Mouse (Mus musculus) adrenal gland, postnatal 25 days (tissue): ENCODE measurements around the gene Ascc2. TPM values are rescaled to one million over a fixed set of nuclear protein-coding genes. Genes with fewer than 3 reads are reported as not detected.
"Not testable (repeated sequence)": the region's sequence is repeated elsewhere in the genome, so short reads cannot be mapped to it uniquely, and the experiment has no call there.

Source experiments
- DNase-seq: peaks from one replicate; pipeline ENCODE4 v3.0.0; 2021; ENCODE audit warnings: mixed read lengths
- total RNA-seq: library from RNA; stranded (reverse); gene quantifications from 2 replicates; pipeline ENCODE4 v1.2.3, GENCODE M21; 2021

Gene Ascc2
- total RNA-seq, 1 experiment from 2014 or later, result 47.8 TPM

DNA sequence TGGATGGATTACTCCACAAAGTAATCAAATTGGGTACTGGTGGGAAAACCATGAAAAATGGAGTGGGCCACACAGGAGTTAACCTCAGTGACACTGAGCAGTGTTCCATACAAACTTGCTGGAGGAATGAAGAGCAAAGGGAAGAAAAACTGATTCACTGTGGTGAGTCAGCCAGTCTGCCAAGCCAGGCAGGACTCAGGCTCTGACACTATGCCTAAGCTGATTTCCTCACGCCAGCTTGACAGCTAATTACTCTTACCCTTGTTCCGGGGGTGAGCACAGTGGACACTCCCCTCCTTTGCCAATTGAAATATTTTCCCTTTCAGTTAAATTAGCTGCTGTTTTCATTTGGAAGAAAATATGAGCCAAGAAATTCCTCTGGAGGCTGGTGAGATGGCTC is 4.1 kb upstream of the Ascc2 start:
- DNase-seq, result peak; percentile 25

DNA sequence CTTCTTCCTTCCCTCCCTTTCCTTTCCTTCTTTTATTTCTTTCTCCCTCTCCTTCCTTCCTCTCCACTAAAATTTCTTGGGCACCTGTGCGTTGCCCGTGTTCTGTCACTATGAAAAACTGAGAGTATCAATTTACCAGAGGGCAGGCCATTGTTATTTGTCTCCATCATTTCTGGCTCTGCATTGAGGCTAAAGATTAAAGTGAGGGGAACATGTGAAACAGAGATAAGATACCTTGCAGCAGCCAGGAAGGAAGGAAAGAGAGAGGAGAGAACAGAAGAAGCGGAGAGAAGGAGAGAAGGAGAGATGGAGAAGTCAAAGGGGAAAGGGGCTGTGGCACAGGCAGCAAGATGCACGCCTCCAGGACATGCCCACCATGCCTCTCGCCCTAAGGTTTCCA is 3.2 kb upstream of the Ascc2 start:
- no peak for DNase-seq

DNA sequence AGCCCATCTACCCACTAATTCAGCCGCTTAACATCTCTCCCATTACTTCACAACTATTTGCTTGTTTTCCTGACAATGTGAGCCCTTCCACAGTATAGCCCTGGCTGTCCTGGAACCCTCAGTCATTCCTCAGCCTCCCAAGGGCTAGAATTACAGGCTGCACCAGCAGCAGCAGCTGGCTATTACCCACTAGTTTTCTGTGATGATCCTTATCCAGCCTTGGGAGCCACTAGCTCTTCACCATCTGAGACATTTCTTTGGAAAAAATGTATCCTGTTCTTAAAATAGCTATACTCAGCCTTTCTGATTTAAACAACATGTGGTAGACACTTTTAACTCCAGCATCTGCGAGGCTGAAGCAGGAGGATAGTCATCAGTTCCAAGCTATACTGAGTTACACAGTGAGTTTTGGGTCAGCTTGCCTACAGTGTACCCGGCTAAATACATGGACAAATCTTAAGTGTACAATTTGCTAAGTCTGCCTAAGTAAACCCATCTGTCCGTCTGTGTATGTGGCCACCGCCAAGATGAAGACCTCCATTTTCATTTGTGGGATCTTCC is 685 bp upstream of the Ascc2 start:
- DNase-seq, result no peak

DNA sequence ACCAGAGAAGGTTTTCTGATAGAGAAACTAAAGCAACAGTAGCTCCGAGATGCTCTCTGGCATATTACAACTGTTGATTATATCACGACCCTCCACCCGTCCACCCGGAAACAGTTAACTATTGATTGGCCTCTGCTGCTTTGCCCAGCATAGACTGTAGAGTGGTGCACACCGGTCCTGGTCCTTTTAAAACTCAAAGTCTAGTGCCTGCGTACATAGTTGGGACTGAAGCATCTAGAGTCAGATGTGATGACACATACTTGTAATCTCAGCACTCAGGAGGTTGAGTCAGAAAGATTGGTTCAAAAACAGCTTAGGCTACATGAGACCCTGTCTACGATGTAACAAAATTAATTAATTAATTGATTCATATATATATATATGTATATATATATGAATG is 714 bp downstream of the Ascc2 start:
- no peak for DNase-seq

DNA sequence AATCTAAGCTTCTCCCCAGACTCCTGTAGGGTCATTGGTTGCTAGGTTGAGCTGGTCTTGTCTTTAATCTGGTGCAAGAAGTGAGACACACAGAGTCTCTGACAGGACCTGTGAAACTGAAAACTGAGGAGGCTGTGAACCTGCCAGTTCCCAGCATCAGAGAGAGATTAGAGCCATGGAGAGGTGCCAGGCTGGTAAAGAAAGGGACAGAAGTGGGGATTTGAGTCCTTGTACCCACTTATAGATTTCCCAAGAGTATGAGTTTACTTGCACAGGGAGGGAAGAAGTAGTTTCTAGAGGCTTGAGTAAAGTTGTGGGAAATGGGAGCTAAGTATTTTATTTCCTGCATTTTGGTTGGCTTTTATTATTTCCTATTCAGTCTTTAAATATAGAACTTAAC is 3.6 kb downstream of the Ascc2 start:
- no peak for DNase-seq

DNA sequence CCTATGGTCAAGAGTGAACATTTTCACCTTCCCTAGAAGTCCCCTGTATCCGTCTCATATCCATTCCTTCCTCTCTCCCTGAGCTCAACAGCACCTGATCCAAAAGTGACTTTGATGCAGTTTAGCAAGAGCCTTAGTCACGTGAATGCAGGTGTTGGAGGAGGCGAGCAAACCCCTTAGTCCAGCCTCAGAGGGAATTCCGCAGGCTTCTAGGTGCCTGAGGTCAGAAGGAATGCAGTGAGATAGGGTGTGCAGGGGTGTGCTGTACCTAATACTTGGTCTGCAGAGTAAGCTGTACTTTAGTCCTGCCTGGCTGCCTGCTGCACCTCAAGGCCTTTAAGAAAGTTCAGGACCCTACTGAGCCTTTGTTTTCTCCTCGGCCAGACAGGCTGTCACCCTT is 6.2 kb downstream of the Ascc2 start:
- DNase-seq, result no peak

DNA sequence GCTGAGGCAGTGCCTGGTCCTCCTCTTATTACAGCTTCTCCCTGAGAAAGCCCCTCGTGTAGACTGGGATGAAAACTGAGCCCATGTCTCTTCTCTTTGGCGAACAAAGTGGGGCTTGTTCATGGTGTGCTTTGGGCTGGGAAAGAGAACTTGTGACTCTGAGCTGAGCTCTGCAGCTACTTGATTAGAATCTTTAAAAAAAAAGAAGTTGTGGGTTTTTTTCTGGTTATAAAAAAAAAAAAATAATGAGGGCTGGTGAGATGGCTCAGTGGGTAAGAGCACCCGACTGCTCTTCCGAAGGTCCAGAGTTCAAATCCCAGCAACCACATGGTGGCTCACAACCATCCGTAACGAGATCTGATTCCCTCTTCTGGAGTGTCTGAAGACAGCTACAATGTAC is 7.6 kb downstream of the Ascc2 start:
- DNase-seq, result not testable (repeated sequence)

DNA sequence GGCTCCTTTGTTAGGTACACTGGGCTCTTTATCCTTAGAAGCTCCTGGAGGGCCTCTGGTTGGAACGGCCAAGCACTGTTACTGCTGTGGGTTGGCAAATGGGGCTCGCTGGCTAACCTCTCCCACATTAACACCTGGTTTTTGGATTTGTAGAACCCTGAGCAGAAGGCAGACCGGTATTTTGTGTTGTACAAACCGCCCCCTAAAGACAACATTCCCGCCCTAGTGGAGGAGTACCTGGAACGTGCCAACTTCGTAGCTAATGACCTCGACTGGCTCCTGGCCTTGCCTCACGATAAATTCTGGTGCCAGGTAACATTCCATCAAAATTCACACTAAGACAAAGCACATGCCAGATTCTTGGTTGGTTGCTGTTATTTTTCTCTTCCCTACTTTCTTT is 8.9 kb downstream of the Ascc2 start:
- no peak for DNase-seq

DNA sequence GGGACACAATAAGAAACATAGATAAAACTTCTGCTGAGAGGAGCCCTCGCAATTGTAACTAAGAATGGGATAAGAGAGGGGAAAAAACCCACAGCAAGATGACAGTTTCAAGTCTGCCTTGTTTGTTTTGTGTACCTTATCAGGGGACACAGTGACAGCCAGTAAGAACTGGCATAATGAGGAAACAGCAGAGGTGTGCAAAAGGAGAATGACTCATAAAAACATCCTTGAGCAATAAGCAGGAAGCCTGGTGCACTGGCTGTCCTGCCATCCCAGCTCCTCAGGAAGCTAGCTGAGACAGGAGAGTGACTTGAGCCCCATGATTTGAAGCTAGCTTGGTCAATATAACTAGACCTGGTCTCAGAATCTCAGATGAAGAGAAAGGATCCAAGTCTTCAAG is 22.3 kb downstream of the Ascc2 start:
- no peak for DNase-seq

DNA sequence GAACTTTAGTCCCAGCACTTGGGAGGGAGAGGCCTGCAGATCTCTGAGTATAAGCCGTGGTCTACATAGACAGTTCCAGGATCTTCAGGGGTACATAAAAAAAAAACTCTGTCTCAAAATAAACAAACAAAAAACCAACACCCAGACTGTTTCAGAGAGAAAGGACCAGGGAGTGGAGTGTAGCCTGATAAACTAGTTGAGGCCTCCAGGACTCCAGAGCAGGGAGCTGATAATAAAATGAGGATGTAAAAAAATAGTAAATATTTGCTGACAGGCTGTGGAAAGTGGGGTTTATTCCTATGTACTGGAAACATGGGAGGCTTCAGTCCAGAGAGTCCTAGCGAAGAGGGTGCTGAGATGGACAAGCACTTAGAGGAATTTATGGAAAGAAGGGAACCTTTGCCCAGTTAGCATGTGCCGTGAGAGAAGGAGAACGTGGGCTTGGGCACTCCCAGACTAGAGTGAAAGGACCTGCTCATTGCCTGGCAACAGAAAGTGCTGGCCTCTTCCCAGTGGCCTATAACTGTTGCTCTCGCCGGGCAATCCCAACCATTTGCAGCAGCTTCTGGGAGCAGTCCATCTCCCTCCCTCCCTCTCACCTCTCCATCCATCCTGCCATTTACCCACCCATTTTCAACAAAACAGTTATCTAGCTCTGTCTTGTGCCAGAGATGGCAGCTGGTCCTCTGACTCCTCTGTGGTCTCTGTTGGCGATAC is 22.9 kb downstream of the Ascc2 start:
- DNase-seq, result no peak

DNA sequence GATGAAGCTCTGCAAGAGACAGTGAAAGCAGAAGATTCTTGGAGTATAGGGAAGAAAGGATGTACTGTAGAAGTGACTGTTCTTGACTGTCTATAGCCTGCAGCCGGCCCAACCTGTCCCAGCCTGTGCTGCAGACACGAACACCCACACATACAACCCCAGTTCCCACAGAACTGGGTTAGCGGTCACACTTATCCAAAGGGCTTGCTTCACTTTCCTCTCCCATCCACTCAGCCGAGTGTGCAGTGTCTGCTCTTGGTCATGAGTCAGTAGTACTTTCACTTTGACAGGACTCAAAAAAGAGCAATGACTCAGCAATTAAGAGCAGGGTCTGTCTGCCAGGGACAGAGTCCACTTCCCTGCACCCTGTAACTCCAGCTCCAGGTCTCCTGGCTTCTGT is 23.8 kb downstream of the Ascc2 start:
- no peak for DNase-seq

DNA sequence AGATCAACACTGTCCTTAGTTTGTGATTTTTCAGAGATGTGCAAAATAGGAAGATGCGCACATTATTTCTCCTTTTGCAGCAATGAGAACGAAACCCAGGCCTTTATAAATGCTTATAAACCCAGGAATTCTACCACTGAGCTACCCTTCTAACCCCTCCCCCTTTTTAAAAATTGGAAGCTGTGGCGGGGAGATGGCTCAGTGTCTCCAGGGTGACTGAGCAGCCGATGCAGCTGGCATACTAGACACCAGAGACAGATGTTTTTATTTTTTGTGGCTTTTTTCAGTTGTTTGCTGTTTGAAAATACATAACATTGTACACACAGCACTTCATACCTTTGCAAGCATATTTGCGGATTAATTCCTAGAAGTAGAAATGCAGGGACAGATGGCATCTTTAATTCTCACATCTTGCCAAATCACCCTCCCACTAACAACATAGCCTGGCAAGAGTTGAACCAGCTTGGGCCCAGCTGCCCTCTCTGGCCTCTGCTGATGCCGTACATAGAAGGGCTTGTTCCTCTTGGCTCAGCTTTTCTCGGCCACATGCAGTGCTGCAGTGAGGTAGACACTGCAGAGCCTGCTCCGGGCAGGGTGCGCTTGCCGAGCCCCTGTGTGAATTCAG is 24.4 kb downstream of the Ascc2 start:
- DNase-seq, result no peak

DNA sequence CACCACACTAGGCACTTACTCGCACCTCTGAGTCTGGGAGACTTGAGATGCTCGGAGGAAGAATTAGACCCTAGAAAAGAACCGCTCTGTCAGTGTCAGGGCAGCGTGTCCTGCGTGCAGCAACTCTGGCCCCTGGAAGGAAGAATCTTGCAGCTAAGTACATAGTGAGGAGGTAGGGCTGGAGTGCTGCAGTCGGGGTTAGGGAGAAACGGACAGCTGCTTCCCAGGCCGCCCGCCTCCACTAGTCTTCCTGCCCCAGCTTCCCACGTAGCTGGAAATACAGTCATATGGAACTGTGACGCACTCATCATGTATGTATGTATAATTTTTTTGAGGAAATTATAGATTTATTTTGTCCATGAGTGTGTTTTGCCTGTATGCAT is 24.9 kb downstream of the Ascc2 start:
- no peak for DNase-seq

DNA sequence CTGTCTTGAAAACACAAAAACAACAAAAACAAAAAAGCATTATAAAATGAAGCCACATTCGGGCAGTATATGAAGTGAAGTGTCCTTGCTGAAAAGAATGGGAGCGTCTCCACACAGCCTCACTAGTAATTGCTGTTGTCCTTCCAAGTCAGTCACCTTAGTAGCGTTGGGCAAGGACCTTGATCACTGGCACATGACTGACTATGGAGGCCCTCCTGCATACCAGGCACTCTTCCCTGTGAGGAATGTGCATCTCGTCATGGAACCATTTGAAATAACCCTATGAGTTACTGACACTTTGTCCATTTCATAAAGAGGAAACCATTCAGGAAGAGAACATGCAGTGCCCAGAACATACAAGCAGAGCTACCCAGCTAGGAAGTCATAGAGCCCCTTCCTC is 34.2 kb downstream of the Ascc2 start:
- no peak for DNase-seq

DNA sequence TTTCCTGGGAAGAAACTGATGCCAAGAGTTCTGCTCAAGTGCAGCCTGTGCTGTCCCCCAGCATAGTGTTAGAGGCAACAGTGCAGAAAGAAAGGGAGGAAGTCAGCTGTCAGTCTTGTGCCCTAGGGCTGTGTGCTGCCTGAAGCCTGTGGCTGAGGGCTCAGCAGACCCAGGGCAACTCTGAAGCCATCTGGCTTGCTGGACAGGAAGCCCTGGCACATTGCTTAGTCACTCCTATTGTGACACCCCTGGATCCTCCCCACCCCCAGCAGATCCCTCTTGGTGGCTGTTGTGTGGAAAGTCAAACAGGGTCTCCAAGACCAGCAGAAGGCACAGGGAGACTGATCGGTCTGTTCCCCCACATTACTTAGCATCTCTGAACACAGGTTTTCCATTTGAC is 37.0 kb downstream of the Ascc2 start:
- no peak for DNase-seq

DNA sequence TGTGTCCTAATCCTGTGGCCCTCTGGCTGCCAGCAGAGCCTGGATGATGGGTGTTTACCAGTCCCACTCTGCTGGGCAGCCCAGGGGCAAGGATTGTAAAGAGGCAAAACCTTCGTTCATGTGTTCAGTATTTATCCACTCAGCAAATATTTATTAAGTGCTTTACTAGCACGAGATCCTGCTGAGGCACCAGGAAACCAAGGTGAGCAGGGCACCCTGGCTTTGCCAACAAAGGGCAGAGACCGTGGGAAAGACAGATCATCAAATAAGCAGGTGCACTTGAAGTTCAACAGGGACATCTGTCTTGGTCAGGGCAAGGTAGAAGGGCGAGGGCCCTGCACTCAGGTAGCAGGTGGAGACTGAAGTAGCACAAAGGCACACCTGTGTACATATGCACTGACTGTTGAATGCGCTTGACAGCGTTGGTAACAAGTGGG is 37.6 kb downstream of the Ascc2 start:
- DNase-seq, result no peak

DNA sequence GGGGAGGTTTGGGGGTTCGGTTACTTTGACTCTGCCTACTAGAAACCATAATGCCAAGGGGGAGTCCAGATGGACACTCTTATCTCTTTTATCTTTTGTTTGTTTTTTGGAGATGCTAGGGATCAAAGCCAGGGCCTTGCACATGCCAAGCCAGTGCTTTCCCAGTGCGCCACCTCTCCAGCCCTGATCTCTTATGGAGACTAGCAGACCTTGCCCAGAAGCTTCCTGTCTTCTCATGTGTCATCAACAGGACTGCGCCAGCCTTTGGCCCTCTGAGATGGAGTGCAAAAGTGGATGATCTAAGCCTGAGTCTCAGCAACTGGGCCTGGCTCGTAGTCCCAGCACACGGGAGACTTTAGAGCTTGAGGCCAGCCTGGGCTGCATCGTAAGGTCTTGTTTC is 38.1 kb downstream of the Ascc2 start:
- no peak for DNase-seq

DNA sequence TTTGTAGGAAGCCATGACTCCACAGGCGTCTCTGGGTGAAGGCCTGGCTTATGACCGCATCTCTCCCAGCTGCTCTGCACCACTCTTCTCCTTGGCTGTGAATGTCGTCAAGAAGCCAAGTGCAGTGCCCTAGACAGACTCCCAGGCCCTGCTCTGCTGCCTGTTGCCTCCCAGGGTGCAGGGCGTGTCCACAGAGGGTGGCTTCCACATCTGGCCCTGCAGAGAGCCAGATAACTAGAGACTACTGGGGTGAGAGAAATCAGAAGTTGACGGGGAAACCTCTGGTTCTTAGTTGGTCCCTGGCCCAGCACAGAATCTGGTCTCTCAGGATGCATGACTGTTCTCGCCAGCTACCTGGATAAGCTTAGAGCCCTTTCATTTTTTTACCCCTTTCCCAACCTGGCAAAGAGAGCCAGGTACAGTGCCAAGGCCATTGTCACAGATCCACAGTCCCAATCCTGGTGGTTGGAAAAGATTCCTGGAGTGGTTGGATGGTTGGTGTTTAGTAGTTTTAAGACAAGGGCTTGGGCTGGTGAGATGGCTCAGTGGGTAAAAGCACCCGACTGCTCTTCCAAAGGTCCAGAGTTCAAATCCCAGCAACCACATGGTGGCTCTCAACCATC is 39.8 kb downstream of the Ascc2 start:
- no peak for DNase-seq

DNA sequence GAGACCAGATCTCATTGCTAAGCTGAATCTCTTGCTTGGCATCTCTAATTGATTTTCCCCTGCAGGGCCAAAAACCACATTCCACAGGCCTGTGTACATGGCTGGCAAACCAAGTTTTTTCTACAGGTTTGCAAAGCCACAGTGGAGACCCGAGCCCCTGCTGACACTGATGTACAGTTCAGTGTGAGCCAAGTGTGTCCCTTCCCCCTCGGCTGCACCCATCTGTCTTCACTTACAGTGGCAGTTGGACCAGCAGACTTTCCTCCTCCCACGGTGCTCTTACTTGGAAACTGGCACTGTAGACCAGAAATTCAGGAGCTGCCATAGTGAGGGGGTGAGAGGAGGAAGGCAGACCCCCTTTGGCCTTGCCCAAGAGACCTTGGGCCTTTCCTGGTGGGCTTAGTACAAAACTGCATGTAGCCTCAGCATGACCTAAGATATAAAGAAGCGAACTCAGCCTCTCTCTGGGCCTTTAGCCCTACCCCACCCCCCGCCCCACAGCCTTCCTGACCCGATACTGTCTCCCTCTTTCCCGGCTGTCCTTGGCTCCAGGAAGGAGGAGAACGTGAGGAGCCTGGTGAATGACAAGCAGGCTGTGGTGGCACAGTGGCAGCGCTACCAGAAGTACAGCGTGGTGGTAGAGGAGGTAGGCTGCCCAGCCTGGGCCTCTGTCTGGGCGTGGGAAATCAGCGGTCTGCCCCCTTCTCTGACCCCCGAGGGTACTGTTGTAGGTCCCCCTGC is 41.3 kb downstream of the Ascc2 start:
- DNase-seq, result no peak

DNA sequence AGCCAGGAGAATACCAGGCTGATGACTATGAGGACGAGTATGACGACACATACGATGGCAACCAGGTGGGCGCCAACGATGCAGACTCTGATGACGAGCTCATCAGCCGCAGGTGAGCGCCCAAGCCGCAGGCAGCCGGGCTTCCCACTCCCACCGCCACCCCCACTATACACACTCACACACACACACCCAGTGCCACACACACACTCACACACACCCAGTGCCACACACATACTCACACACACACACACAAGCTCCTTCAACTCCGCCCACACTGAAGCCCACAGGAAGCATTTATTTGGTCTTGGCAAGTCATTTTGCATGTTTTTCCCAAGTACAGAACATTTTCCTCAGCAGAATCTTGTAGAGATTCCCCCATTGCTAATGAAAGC is 41.9 kb downstream of the Ascc2 start:
- no peak for DNase-seq

DNA sequence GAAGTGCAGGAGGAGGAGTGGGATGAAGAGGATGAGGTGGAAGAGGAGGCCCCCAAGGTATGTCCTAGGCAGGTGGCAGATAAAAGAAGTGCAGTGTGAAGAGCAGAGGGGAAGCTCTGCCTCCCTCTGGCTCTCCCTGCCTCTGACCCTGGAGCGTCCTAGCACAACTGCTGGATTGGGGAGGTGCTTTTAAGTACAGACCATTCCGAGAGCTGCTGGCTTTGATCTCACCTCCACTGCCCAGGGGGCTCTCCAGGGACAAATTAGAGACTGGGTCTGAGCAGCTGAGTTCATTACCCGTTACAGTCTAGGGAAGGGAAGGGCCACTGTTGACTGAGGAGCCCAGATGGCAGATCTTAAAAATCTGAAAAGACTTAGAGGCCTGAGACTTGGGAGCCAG is 42.6 kb downstream of the Ascc2 start:
- no peak for DNase-seq

DNA sequence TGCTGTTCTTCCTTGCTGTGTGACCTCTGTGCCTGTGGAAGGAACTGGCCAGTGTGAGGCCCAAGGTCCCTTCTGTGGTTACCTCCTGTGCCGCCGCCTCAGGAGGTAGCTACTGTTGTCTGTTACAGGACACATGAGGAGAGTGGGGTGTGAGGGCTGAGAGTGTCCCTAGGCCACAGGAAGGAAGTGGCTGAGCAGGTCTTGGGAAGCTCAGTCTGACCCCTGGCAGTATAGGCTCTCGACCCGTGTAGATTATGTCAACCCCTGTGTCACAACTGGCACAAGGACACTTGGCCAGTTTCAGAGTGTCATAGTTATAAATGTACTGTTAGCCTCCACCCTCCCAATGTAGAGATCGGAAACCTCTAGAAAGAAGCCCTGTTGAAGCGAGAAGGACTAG is 46.0 kb downstream of the Ascc2 start:
- DNase-seq, result no peak

DNA sequence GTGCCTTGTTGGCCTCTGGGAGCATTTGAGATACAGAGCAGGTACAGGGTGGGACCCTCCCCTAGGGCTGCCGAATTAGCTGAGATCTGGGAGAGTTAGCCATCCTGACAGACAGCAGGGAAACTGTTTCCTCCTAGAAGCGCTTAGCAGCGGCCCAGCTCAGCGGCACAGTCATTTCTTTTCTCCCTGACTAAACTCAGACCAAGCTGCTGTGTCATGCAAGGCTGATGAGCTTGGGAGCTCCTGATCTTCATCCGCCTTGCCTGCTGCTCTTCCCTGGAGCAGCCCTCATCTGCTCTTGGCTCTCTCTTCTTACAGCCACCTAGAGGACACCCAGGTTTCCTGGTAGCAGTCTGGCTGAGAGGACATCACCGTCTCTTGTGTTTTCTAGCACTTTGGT is 46.6 kb downstream of the Ascc2 start:
- DNase-seq, result no peak
